Mouse (Mus musculus) limb, embryonic 13.5 days (tissue): ENCODE results near the gene Hist1h3e. TPM values are rescaled to one million over a fixed set of nuclear protein-coding genes. Genes with fewer than 3 reads are reported as not detected.
"Not testable (repeated sequence)": the region's sequence is repeated elsewhere in the genome, so short reads cannot be mapped to it uniquely, and the experiment has no call there.

Source experiments
- ATAC-seq: fragments of 200-750 bp; cut with Nextera tagmentation; 2 replicates; pipeline ENCODE4 v1.8.0; 2017; ENCODE audit warnings: low read depth, moderate number of reproducible peaks, moderate TSS enrichment; ENCODE audit not compliant: low FRiP score
- H3K27ac ChIP-seq: fragments of 300-500 bp; sonication (generic); 2 replicates; pipeline ENCODE4 v1.5.1; 2015; ENCODE audit warnings: inconsistent platforms, mild to moderate bottlenecking, moderate library complexity
- H3K27me3 ChIP-seq: fragments of 300-500 bp; sonication (generic); 2 replicates; pipeline ENCODE4 v1.6.1; 2015; ENCODE audit warnings: mild to moderate bottlenecking, inconsistent platforms
- H3K36me3 ChIP-seq: fragments of 300-500 bp; sonication (generic); 2 replicates; pipeline ENCODE4 v1.6.1; 2015; ENCODE audit warnings: inconsistent platforms, mild to moderate bottlenecking, moderate library complexity
- H3K4me1 ChIP-seq: fragments of 300-500 bp; sonication (generic); 2 replicates; pipeline ENCODE4 v1.6.1; 2015; ENCODE audit warnings: inconsistent platforms
- H3K4me2 ChIP-seq: fragments of 300-500 bp; sonication (generic); replicated peaks from 2 replicates; pipeline ENCODE4 v1.6.1; 2015; ENCODE audit warnings: inconsistent platforms, mild to moderate bottlenecking, moderate library complexity
- H3K4me3 ChIP-seq: fragments of 300-500 bp; sonication (generic); 2 replicates; pipeline ENCODE4 v1.5.1; 2015; ENCODE audit warnings: moderate library complexity, mild to moderate bottlenecking, inconsistent platforms
- H3K9ac ChIP-seq: fragments of 300-500 bp; sonication (generic); 2 replicates; pipeline ENCODE4 v1.6.1; 2015; ENCODE audit warnings: mild to moderate bottlenecking, inconsistent platforms
- H3K9me3 ChIP-seq: fragments of 300-500 bp; sonication (generic); 2 replicates; pipeline ENCODE4 v1.6.1; 2016; ENCODE audit warnings: inconsistent platforms
- WGBS: fragments of 180-500 bp; shearing (Covaris S2); methylation state at CpG from one replicate; pipeline ENCODE4 v1.1.7; 2015; 5-methylcytosine and 5-hydroxymethylcytosine counted together
- polyA plus RNA-seq: library from polyadenylated mRNA; unstranded; fragments of >200 nt; fragmentation: Nextera tagmentation; extraction: Ambion mirVana; gene quantifications from 2 replicates; pipeline ENCODE4 v1.2.1, GENCODE M21; 2015

The Hist1h3e gene
- polyA plus RNA-seq, 1 experiment from 2014 or later = 8.2 TPM

- Histone ChIP-seq H3K4me1 (peaks cover 41% of the 10 kb centered on the region), H3K4me3 (peak overlapping the region; percentile 55), H3K9ac (peak overlapping the region; percentile 19), H3K27me3 (no peaks in the 10 kb centered on the region), H3K27ac (peak overlapping the region; percentile 39), H3K9me3 (no peaks in the 10 kb centered on the region), H3K4me2 (peak overlapping the region; percentile 65), H3K36me3 (no peaks in the 10 kb centered on the region)
- WGBS = 75% methylated on average over 3 of the region's 3 CpGs
- ATAC-seq = no peak
These were observed 25.0 kb downstream of the Hist1h3e start for GRCm38 (mm10) chr13:23537006-23537710.

- peak overlapping the region; percentile 55 for H3K4me3 ChIP-seq
- H3K9ac ChIP-seq = peak overlapping the region; percentile 72
- ATAC-seq = no peak
- H3K4me1 ChIP-seq = peaks cover 42% of the 10 kb centered on the region
- WGBS = 19% methylated on average over 7 of the region's 7 CpGs
- H3K27me3 ChIP-seq = no peaks in the 10 kb centered on the region
- H3K27ac ChIP-seq = peak overlapping the region; percentile 97
- H3K4me2 ChIP-seq = peak overlapping the region; percentile 65
- no peaks in the 10 kb centered on the region for H3K36me3 ChIP-seq
- no peaks in the 10 kb centered on the region for H3K9me3 ChIP-seq
These were observed 25.9 kb downstream of the Hist1h3e start for GRCm38 (mm10) chr13:23536076-23536822.

GRCm38 (mm10) chr13:23535137-23536075, 26.8 kb downstream of the Hist1h3e start, which contains the start of gene Hist1h3g:
Hist1h3g (plus strand) TSS chr13:23535422.
- Histone ChIP-seq H3K4me3 (peak within 1 kb of the TSS; percentile 55), H3K4me1 (peaks cover 42% of the 10 kb centered on the region), H3K4me2 (peak within 1 kb of the TSS; percentile 65), H3K9ac (peak within 1 kb of the TSS; percentile 72), H3K27ac (peak within 1 kb of the TSS; percentile 97)
- peak; percentile 94 for ATAC-seq
- WGBS = 1% methylated on average over 55 of the region's 62 CpGs
- not testable (repeated sequence) for H3K9me3 ChIP-seq, H3K27me3 ChIP-seq, H3K36me3 ChIP-seq

- peak overlapping the region; percentile 97 for H3K27ac ChIP-seq
- H3K4me3 ChIP-seq = peak overlapping the region; percentile 55
- H3K9me3 ChIP-seq = no peaks in the 10 kb centered on the region
- no peaks in the 10 kb centered on the region for H3K27me3 ChIP-seq
- peak overlapping the region; percentile 63 for H3K9ac ChIP-seq
- peaks cover 42% of the 10 kb centered on the region for H3K4me1 ChIP-seq
- H3K36me3 ChIP-seq = no peaks in the 10 kb centered on the region
- ATAC-seq = 0 out of 2 replicates have a peak, but pooled peaks have one; percentile 15
- 1% methylated on average over 15 of the region's 15 CpGs for WGBS
- H3K4me2 ChIP-seq = peak overlapping the region; percentile 65
These were observed 27.6 kb downstream of the Hist1h3e start for GRCm38 (mm10) chr13:23534368-23535131.

- WGBS = under 1% methylated on average over 32 of the region's 53 CpGs
- peaks cover 47% of the 10 kb centered on the region for H3K4me1 ChIP-seq
- peak within 1 kb of the TSS; percentile 65 for H3K4me2 ChIP-seq
- H3K27ac ChIP-seq = peak within 1 kb of the TSS; percentile 97
- not testable (repeated sequence) for H3K9me3 ChIP-seq, H3K36me3 ChIP-seq, H3K27me3 ChIP-seq
- ATAC-seq = peak; percentile 46
- peak within 1 kb of the TSS; percentile 81 for H3K9ac ChIP-seq
- peak within 1 kb of the TSS; percentile 55 for H3K4me3 ChIP-seq
These were observed 28.4 kb downstream of the Hist1h3e start, which contains the start of gene Hist1h2af for GRCm38 (mm10) chr13:23533560-23534367. Hist1h2af (plus strand) TSS chr13:23533906.

- Histone ChIP-seq H3K36me3 (no peaks in the 10 kb centered on the region), H3K4me3 (peak overlapping the region; percentile 55), H3K27ac (peak overlapping the region; percentile 97), H3K4me2 (peak overlapping the region; percentile 65), H3K9ac (peak overlapping the region; percentile 81), H3K4me1 (peaks cover 39% of the 10 kb centered on the region), H3K9me3 (no peaks in the 10 kb centered on the region), H3K27me3 (no peaks in the 10 kb centered on the region)
- WGBS = 19% methylated on average over 9 of the region's 9 CpGs
- no peak for ATAC-seq
These were observed 29.7 kb downstream of the Hist1h3e start for GRCm38 (mm10) chr13:23532262-23533075.

- H3K36me3 ChIP-seq = no peaks in the 10 kb centered on the region
- peaks cover 28% of the 10 kb centered on the region for H3K4me1 ChIP-seq
- H3K4me2 ChIP-seq = peak within 1 kb of the TSS; percentile 65
- WGBS = under 1% methylated on average over 65 of the region's 70 CpGs
- ATAC-seq = peak; percentile 81
- peak within 1 kb of the TSS; percentile 97 for H3K27ac ChIP-seq
- H3K9me3 ChIP-seq = no peaks in the 10 kb centered on the region
- peak within 1 kb of the TSS; percentile 55 for H3K4me3 ChIP-seq
- H3K9ac ChIP-seq = peak within 1 kb of the TSS; percentile 81
- H3K27me3 ChIP-seq = no peaks in the 10 kb centered on the region
These were observed 31.0 kb downstream of the Hist1h3e start, which contains the start of gene Hist1h4h for GRCm38 (mm10) chr13:23530901-23531875. Hist1h4h (plus strand) TSS chr13:23531050.

- peaks cover 30% of the 10 kb centered on the region for H3K4me1 ChIP-seq
- peak overlapping the region; percentile 65 for H3K4me2 ChIP-seq
- H3K4me3 ChIP-seq = peak overlapping the region; percentile 55
- peak overlapping the region; percentile 97 for H3K27ac ChIP-seq
- H3K9me3 ChIP-seq = no peaks in the 10 kb centered on the region
- under 1% methylated on average over 20 of the region's 20 CpGs for whole genome bisulfite sequencing
- H3K36me3 ChIP-seq = no peaks in the 10 kb centered on the region
- ATAC-seq = no peak
- H3K9ac ChIP-seq = peak overlapping the region; percentile 81
- no peaks in the 10 kb centered on the region for H3K27me3 ChIP-seq
These were observed 31.8 kb downstream of the Hist1h3e start for GRCm38 (mm10) chr13:23530181-23530900.
